Mouse (Mus musculus) kidney, adult 2 months (tissue): ENCODE data around the gene Raly. TPM values are rescaled to one million over a fixed set of nuclear protein-coding genes. Genes with fewer than 3 reads are reported as not detected.

Source experiments
- DNase-seq: peaks from one replicate; pipeline ENCODE4 v3.0.0; 2021
- H3K27ac ChIP-seq: fragments of 200-500 bp; 2 replicates; pipeline ENCODE4 v1.5.1; 2012; ENCODE audit warnings: low read depth, low read length, control low read depth, inconsistent platforms; ENCODE audit not compliant: insufficient read depth
- H3K27me3 ChIP-seq: fragments of 200-500 bp; replicated peaks from 2 replicates; pipeline ENCODE4 v1.6.1; 2012; ENCODE audit warnings: mild to moderate bottlenecking, moderate library complexity, low read length, inconsistent platforms; ENCODE audit not compliant: control insufficient read depth, insufficient read depth
- H3K36me3 ChIP-seq: fragments of 200-500 bp; 2 replicates; pipeline ENCODE4 v1.6.1; 2012; ENCODE audit warnings: mild to moderate bottlenecking, moderate library complexity, low read length, inconsistent platforms; ENCODE audit not compliant: control insufficient read depth, insufficient read depth
- H3K4me1 ChIP-seq: fragments of 200-500 bp; 2 replicates; pipeline ENCODE4 v1.6.1; 2011; ENCODE audit warnings: low read length; ENCODE audit not compliant: control insufficient read depth, insufficient read depth
- H3K4me3 ChIP-seq: fragments of 200-500 bp; 2 replicates; pipeline ENCODE4 v1.5.1; 2011; ENCODE audit warnings: mild to moderate bottlenecking, low read depth, low read length, control low read depth; ENCODE audit not compliant: insufficient read depth
- CTCF ChIP-seq: fragments of 200-500 bp; conservative IDR thresholded peaks from 2 replicates; pipeline ENCODE4 v1.5.1; 2011; ENCODE audit warnings: low read depth, mild to moderate bottlenecking, control low read depth, low read length, moderate library complexity, mixed read lengths; ENCODE audit not compliant: insufficient read depth, insufficient read length
- POLR2A ChIP-seq: fragments of 200-500 bp; IDR thresholded peaks from one replicate; pipeline ENCODE4 v1.6.1; 2011; ENCODE audit warnings: low read depth, low read length, control low read depth
- WGBS: fragments of 180-500 bp; shearing (Covaris S2); methylation state at CpG from one replicate; pipeline ENCODE4 v1.1.7; 2018; 5-methylcytosine and 5-hydroxymethylcytosine counted together
- polyA plus RNA-seq: library from polyadenylated mRNA; depleted of rRNA; stranded (reverse); fragments of >200 nt; gene quantifications from 2 replicates; pipeline ENCODE4 v1.2.3, GENCODE M21; 2012

Gene Raly
- polyA plus RNA-seq, 1 experiment = 152 TPM

- peaks cover 2% of the 10 kb centered on the region; the same call in 1 of the 2 replicates for H3K4me1 ChIP-seq
- TF ChIP-seq CTCF (no peak), POLR2A (no peak)
- no peak overlapping the region for H3K27ac ChIP-seq
- H3K4me3 ChIP-seq = no peak overlapping the region
- H3K27me3 ChIP-seq = no peaks in the 10 kb centered on the region
- no peak for DNase-seq
- no peaks in the 10 kb centered on the region for H3K36me3 ChIP-seq
These were observed 57.2 kb downstream of the Raly start for GRCm38 (mm10) chr2:154848086-154848485.

- no peak for TF ChIP-seq POLR2A
- TF ChIP-seq CTCF = 0 out of 2 replicates have a peak, but pooled peaks have one; percentile 3
- DNase-seq = peak; percentile 71
- no peaks in the 10 kb centered on the region; the same call in 1 of the 2 replicates for H3K4me1 ChIP-seq
- no peak overlapping the region for H3K27ac ChIP-seq
- H3K4me3 ChIP-seq = no peak overlapping the region
- H3K27me3 ChIP-seq = no peaks in the 10 kb centered on the region
- 34% methylated on average over 1 of the region's 1 CpGs for whole genome bisulfite sequencing
- H3K36me3 ChIP-seq = no peaks in the 10 kb centered on the region; the same call in none of the 2 replicates
These were observed 64.5 kb downstream of the Raly start for GRCm38 (mm10) chr2:154855383-154855782.

- 90% methylated on average over 13 of the region's 13 CpGs for WGBS
- Histone ChIP-seq H3K4me3 (no peak overlapping the region), H3K36me3 (peaks cover 10% of the 10 kb centered on the region), H3K4me1 (no peaks in the 10 kb centered on the region), H3K27ac (no peak overlapping the region), H3K27me3 (no peaks in the 10 kb centered on the region)
- no peak for TF ChIP-seq POLR2A
- DNase-seq = no peak
These were observed 72.8 kb downstream of the Raly start for GRCm38 (mm10) chr2:154863672-154864071.

GRCm38 (mm10) chr2:154865696-154866095, 74.8 kb downstream of the Raly start:
- no peak for TF ChIP-seq POLR2A
- TF ChIP-seq CTCF = no peak
- DNase-seq = no peak
- no peaks in the 10 kb centered on the region for H3K4me1 ChIP-seq
- peaks cover 15% of the 10 kb centered on the region for H3K36me3 ChIP-seq
- H3K4me3 ChIP-seq = no peak overlapping the region
- H3K27me3 ChIP-seq = no peaks in the 10 kb centered on the region
- WGBS = 72% methylated on average over 3 of the region's 3 CpGs
- no peak overlapping the region for H3K27ac ChIP-seq

GRCm38 (mm10) chr2:154868106-154868505, 77.2 kb downstream of the Raly start:
- H3K27ac ChIP-seq = no peak overlapping the region
- H3K4me3 ChIP-seq = no peak overlapping the region
- peak; percentile 12 for DNase-seq
- TF ChIP-seq CTCF (no peak), POLR2A (no peak)
- no peaks in the 10 kb centered on the region for H3K4me1 ChIP-seq
- WGBS = 79% methylated on average over 1 of the region's 1 CpGs
- no peaks in the 10 kb centered on the region for H3K27me3 ChIP-seq
- peaks cover 19% of the 10 kb centered on the region for H3K36me3 ChIP-seq

GRCm38 (mm10) chr2:154869954-154870641, 79.2 kb downstream of the Raly start:
- no peak overlapping the region for H3K4me3 ChIP-seq

GRCm38 (mm10) chr2:154876621-154877020, 85.7 kb downstream of the Raly start:
- DNase-seq = no peak
- Histone ChIP-seq H3K36me3 (peaks cover 14% of the 10 kb centered on the region), H3K27me3 (no peaks in the 10 kb centered on the region), H3K4me1 (no peaks in the 10 kb centered on the region), H3K27ac (no peak overlapping the region), H3K4me3 (no peak overlapping the region)
- TF ChIP-seq CTCF (no peak), POLR2A (no peak)
- 79% methylated on average over 2 of the region's 2 CpGs for WGBS

More at GRCm38 (mm10) chr2:154869954-154870641, 79.2 kb downstream of the Raly start:
- Histone ChIP-seq H3K27me3 (no peaks in the 10 kb centered on the region), H3K27ac (no peak overlapping the region), H3K4me1 (no peaks in the 10 kb centered on the region), H3K36me3 (peaks cover 15% of the 10 kb centered on the region)
- TF ChIP-seq POLR2A (no peak), CTCF (no peak)
- DNase-seq = no peak

- peak overlapping the region; percentile 78; the same call in 1 of the 2 replicates for H3K4me3 ChIP-seq
- WGBS = 9% methylated on average over 2 of the region's 2 CpGs
- no peak overlapping the region for H3K27ac ChIP-seq
- TF ChIP-seq CTCF (no peak), POLR2A (no peak)
- no peaks in the 10 kb centered on the region for H3K4me1 ChIP-seq
- no peaks in the 10 kb centered on the region for H3K27me3 ChIP-seq
- DNase-seq = no peak
- peaks cover 3% of the 10 kb centered on the region; the same call in 1 of the 2 replicates for H3K36me3 ChIP-seq
These were observed 100.7 kb downstream of the Raly start for GRCm38 (mm10) chr2:154891585-154891984.
